Mouse (Mus musculus) neural tube, embryonic 12.5 days (tissue): ENCODE data around the gene Gm10153. TPM values are rescaled to one million over a fixed set of nuclear protein-coding genes. Genes with fewer than 3 reads are reported as not detected.
"Not testable (repeated sequence)": the region's sequence is repeated elsewhere in the genome, so short reads cannot be mapped to it uniquely, and the experiment has no call there.

Source experiments
- ATAC-seq: fragments of 200-750 bp; cut with Nextera tagmentation; 2 replicates; pipeline ENCODE4 v1.8.0; 2017; ENCODE audit warnings: low read depth, mild to moderate bottlenecking, moderate TSS enrichment, moderate library complexity; ENCODE audit not compliant: low FRiP score
- H3K27ac ChIP-seq: fragments of 300-500 bp; sonication (generic); 2 replicates; pipeline ENCODE4 v1.5.1; 2016
- H3K27me3 ChIP-seq: fragments of 300-500 bp; sonication (generic); replicated peaks from 2 replicates; pipeline ENCODE4 v1.6.1; 2016; ENCODE audit warnings: mild to moderate bottlenecking
- H3K36me3 ChIP-seq: fragments of 300-500 bp; sonication (generic); 2 replicates; pipeline ENCODE4 v1.6.1; 2016; ENCODE audit warnings: mild to moderate bottlenecking
- H3K4me1 ChIP-seq: fragments of 300-500 bp; sonication (generic); 2 replicates; pipeline ENCODE4 v1.6.1; 2016
- H3K4me2 ChIP-seq: fragments of 300-500 bp; sonication (generic); replicated peaks from 2 replicates; pipeline ENCODE4 v1.6.1; 2016; ENCODE audit warnings: mild to moderate bottlenecking
- H3K4me3 ChIP-seq: fragments of 300-500 bp; sonication (generic); 2 replicates; pipeline ENCODE4 v1.5.1; 2016
- H3K9ac ChIP-seq: fragments of 300-500 bp; sonication (generic); 2 replicates; pipeline ENCODE4 v1.6.1; 2016; ENCODE audit warnings: mild to moderate bottlenecking
- H3K9me3 ChIP-seq: fragments of 300-500 bp; sonication (generic); 2 replicates; pipeline ENCODE4 v1.6.1; 2016; ENCODE audit warnings: mild to moderate bottlenecking
- WGBS: fragments of 180-500 bp; shearing (Covaris S2); methylation state at CpG from one replicate; pipeline ENCODE4 v1.1.7; 2016; 5-methylcytosine and 5-hydroxymethylcytosine counted together
- polyA plus RNA-seq: library from polyadenylated mRNA; unstranded; fragments of >200 nt; fragmentation: Nextera tagmentation; extraction: Ambion mirVana; gene quantifications from 2 replicates; pipeline ENCODE4 v1.2.1, GENCODE M21; 2016

Gene Gm10153
- not detected in 2 replicates for polyA plus RNA-seq

- H3K4me2 ChIP-seq, result no peak within 1 kb of the TSS
- no peak within 1 kb of the TSS for H3K27ac ChIP-seq
- H3K36me3 ChIP-seq, result no peaks in the 10 kb centered on the region
- H3K4me1 ChIP-seq, result no peaks in the 10 kb centered on the region
- H3K9me3 ChIP-seq, result no peaks in the 10 kb centered on the region
- H3K4me3 ChIP-seq, result no peak within 1 kb of the TSS
- H3K9ac ChIP-seq, result no peak within 1 kb of the TSS
- H3K27me3 ChIP-seq, result no peaks in the 10 kb centered on the region
- WGBS, result 40% methylated on average over 2 of the region's 2 CpGs
- ATAC-seq, result no peak
Measured at GRCm38 (mm10) chr7:142190289-142190688, at the start of gene Gm10153. Gm10153 (minus strand) TSS chr7:142190389.

- no peaks in the 10 kb centered on the region for H3K27me3 ChIP-seq
- no peaks in the 10 kb centered on the region for H3K36me3 ChIP-seq
- H3K4me3 ChIP-seq, result no peak overlapping the region
- H3K9ac ChIP-seq, result no peak overlapping the region
- no peaks in the 10 kb centered on the region for H3K4me1 ChIP-seq
- H3K9me3 ChIP-seq, result 0 out of 2 replicates have a peak, but pooled peaks cover 9% of the 10 kb centered on the region
- ATAC-seq, result no peak
- H3K4me2 ChIP-seq, result no peak overlapping the region
- H3K27ac ChIP-seq, result no peak overlapping the region
- 26% methylated on average over 1 of the region's 1 CpGs for WGBS
Measured at GRCm38 (mm10) chr7:142231540-142231939, 41.4 kb upstream of the Gm10153 start.

GRCm38 (mm10) chr7:142229871-142230270, 39.7 kb upstream of the Gm10153 start, which contains the start of gene Krtap5-5:
Krtap5-5 (minus strand) TSS chr7:142229971.
- ATAC-seq, H3K9ac ChIP-seq, H3K36me3 ChIP-seq, H3K9me3 ChIP-seq, H3K4me2 ChIP-seq, H3K27ac ChIP-seq, H3K27me3 ChIP-seq, H3K4me3 ChIP-seq, H3K4me1 ChIP-seq: not testable (repeated sequence)
- WGBS, result 38% methylated on average over 3 of the region's 3 CpGs

GRCm38 (mm10) chr7:142224518-142224917, 34.3 kb upstream of the Gm10153 start:
- H3K4me1 ChIP-seq, result no peaks in the 10 kb centered on the region
- H3K9me3 ChIP-seq, result no peaks in the 10 kb centered on the region
- H3K27ac ChIP-seq, result no peak overlapping the region
- no peak overlapping the region for H3K4me3 ChIP-seq
- H3K36me3 ChIP-seq, result no peaks in the 10 kb centered on the region
- H3K27me3 ChIP-seq, result no peaks in the 10 kb centered on the region
- no peak overlapping the region for H3K9ac ChIP-seq
- no peak overlapping the region for H3K4me2 ChIP-seq
- WGBS, result 48% methylated on average over 2 of the region's 2 CpGs
- ATAC-seq, result no peak

GRCm38 (mm10) chr7:142212136-142212535, 21.9 kb upstream of the Gm10153 start:
- not testable (repeated sequence) for H3K36me3 ChIP-seq, ATAC-seq, H3K9ac ChIP-seq, H3K9me3 ChIP-seq, H3K4me3 ChIP-seq, H3K27me3 ChIP-seq, H3K4me2 ChIP-seq, H3K27ac ChIP-seq, H3K4me1 ChIP-seq
- 57% methylated on average over 1 of the region's 1 CpGs for WGBS

GRCm38 (mm10) chr7:142211559-142211958, 21.4 kb upstream of the Gm10153 start, which contains the start of gene Gm7579:
Gm7579 (plus strand) TSS chr7:142211859.
- Histone ChIP-seq H3K9ac (no peak within 1 kb of the TSS), H3K4me2 (no peak within 1 kb of the TSS), H3K27me3 (no peaks in the 10 kb centered on the region), H3K27ac (no peak within 1 kb of the TSS), H3K36me3 (no peaks in the 10 kb centered on the region), H3K4me1 (no peaks in the 10 kb centered on the region), H3K9me3 (no peaks in the 10 kb centered on the region), H3K4me3 (no peak within 1 kb of the TSS)
- WGBS, result 69% methylated on average over 1 of the region's 1 CpGs
- ATAC-seq, result no peak

- not testable (repeated sequence) for H3K36me3 ChIP-seq, ATAC-seq
Measured at GRCm38 (mm10) chr7:142206891-142207290, 16.7 kb upstream of the Gm10153 start.

GRCm38 (mm10) chr7:142205488-142205887, 15.3 kb upstream of the Gm10153 start:
- H3K27ac ChIP-seq, result no peak overlapping the region
- no peak overlapping the region for H3K4me3 ChIP-seq
- no peak for ATAC-seq
- H3K4me1 ChIP-seq, result no peaks in the 10 kb centered on the region
- no peaks in the 10 kb centered on the region for H3K9me3 ChIP-seq
- no peak overlapping the region for H3K9ac ChIP-seq
- no peak overlapping the region for H3K4me2 ChIP-seq
- H3K36me3 ChIP-seq, result no peaks in the 10 kb centered on the region
- no peaks in the 10 kb centered on the region for H3K27me3 ChIP-seq

More at GRCm38 (mm10) chr7:142206891-142207290, 16.7 kb upstream of the Gm10153 start:
- H3K4me1 ChIP-seq, H3K9me3 ChIP-seq, H3K4me2 ChIP-seq, H3K4me3 ChIP-seq, H3K27ac ChIP-seq, H3K9ac ChIP-seq, H3K27me3 ChIP-seq: not testable (repeated sequence)
- WGBS, result 81% methylated on average over 5 of the region's 5 CpGs

- Histone ChIP-seq H3K27ac (no peak within 1 kb of the TSS), H3K9ac (no peak within 1 kb of the TSS), H3K36me3 (no peaks in the 10 kb centered on the region), H3K9me3 (no peaks in the 10 kb centered on the region), H3K4me2 (no peak within 1 kb of the TSS), H3K4me3 (no peak within 1 kb of the TSS), H3K4me1 (no peaks in the 10 kb centered on the region), H3K27me3 (no peaks in the 10 kb centered on the region)
- whole genome bisulfite sequencing, result 50% methylated on average over 1 of the region's 1 CpGs
- ATAC-seq, result no peak
Measured at GRCm38 (mm10) chr7:142201064-142201463, 10.9 kb upstream of the Gm10153 start, which contains the start of gene Krtap5-3. Krtap5-3 (plus strand) TSS chr7:142201364.

GRCm38 (mm10) chr7:142198748-142199147, 8.6 kb upstream of the Gm10153 start:
- ATAC-seq, result no peak
- Histone ChIP-seq H3K27me3 (no peaks in the 10 kb centered on the region), H3K4me1 (no peaks in the 10 kb centered on the region), H3K27ac (no peak overlapping the region), H3K4me2 (no peak overlapping the region), H3K4me3 (no peak overlapping the region), H3K9me3 (no peaks in the 10 kb centered on the region), H3K9ac (no peak overlapping the region), H3K36me3 (no peaks in the 10 kb centered on the region)
- 88% methylated on average over 2 of the region's 2 CpGs for WGBS

GRCm38 (mm10) chr7:142188156-142188555, 2.0 kb downstream of the Gm10153 start:
- Histone ChIP-seq H3K9ac (no peak overlapping the region), H3K4me2 (no peak overlapping the region), H3K27ac (no peak overlapping the region), H3K4me1 (no peaks in the 10 kb centered on the region), H3K36me3 (no peaks in the 10 kb centered on the region), H3K9me3 (no peaks in the 10 kb centered on the region), H3K27me3 (no peaks in the 10 kb centered on the region), H3K4me3 (no peak overlapping the region)
- ATAC-seq, result no peak
- 80% methylated on average over 2 of the region's 2 CpGs for WGBS

- no peak for ATAC-seq
- 65% methylated on average over 1 of the region's 1 CpGs for WGBS
- Histone ChIP-seq H3K4me3 (no peak overlapping the region), H3K9me3 (no peaks in the 10 kb centered on the region), H3K36me3 (no peaks in the 10 kb centered on the region), H3K27me3 (no peaks in the 10 kb centered on the region), H3K4me2 (no peak overlapping the region), H3K27ac (no peak overlapping the region), H3K9ac (no peak overlapping the region), H3K4me1 (no peaks in the 10 kb centered on the region)
Measured at GRCm38 (mm10) chr7:142181021-142181420, 9.2 kb downstream of the Gm10153 start.

GRCm38 (mm10) chr7:142178685-142179084, 11.5 kb downstream of the Gm10153 start:
- ATAC-seq, result no peak
- no peaks in the 10 kb centered on the region for H3K27me3 ChIP-seq
- no peak overlapping the region for H3K9ac ChIP-seq
- H3K4me1 ChIP-seq, result no peaks in the 10 kb centered on the region
- no peak overlapping the region for H3K27ac ChIP-seq
- H3K9me3 ChIP-seq, result no peaks in the 10 kb centered on the region
- whole genome bisulfite sequencing, result 91% methylated on average over 1 of the region's 1 CpGs
- H3K4me2 ChIP-seq, result no peak overlapping the region
- no peak overlapping the region for H3K4me3 ChIP-seq
- no peaks in the 10 kb centered on the region for H3K36me3 ChIP-seq
